Mouse (Mus musculus): ENCODE measurements at regions not wholly inside any gene's neighbourhood (a gene's known extent, or its start where the extent isn't known, plus 50 kb on each side); places are given as distances from the start of the nearest gene placed in this dataset.
"Not testable (repeated sequence)": the region's sequence is repeated elsewhere in the genome, so short reads cannot be mapped to it uniquely, and the experiment has no call there.

GRCm38 (mm10) chr3:59563486-59564006 lies 166.0 kb upstream of the Gm5538 start:
- H3K4me1 ChIP-seq (ENCODE audit: control insufficient read depth, insufficient read depth, insufficient read length, low read length); H3K4me3 ChIP-seq (ENCODE audit: insufficient read depth, low read depth, low read length); H3K27ac ChIP-seq (replicated peaks; ENCODE audit: low read depth, low read length): not testable (repeated sequence)

GRCm38 (mm10) chr3:59542621-59543020 lies 187.0 kb upstream of the Gm5538 start:
- no peak overlapping the region for H3K27ac ChIP-seq (replicated peaks; ENCODE audit: low read depth, low read length)
- no peak overlapping the region for H3K4me3 ChIP-seq (ENCODE audit: insufficient read depth, low read depth, low read length)
- no peaks in the 10 kb centered on the region for H3K4me1 ChIP-seq (ENCODE audit: control insufficient read depth, insufficient read depth, insufficient read length, low read length)

- H3K4me3 ChIP-seq (ENCODE audit: insufficient read depth, low read depth, low read length); H3K27ac ChIP-seq (replicated peaks; ENCODE audit: low read depth, low read length); H3K4me1 ChIP-seq (ENCODE audit: control insufficient read depth, insufficient read depth, insufficient read length, low read length): not testable (repeated sequence)
Measured at GRCm38 (mm10) chr3:59540547-59540946, 189.0 kb upstream of the Gm5538 start.

GRCm38 (mm10) chr3:59539893-59540292 lies 189.7 kb upstream of the Gm5538 start:
- not testable (repeated sequence) for H3K27ac ChIP-seq (replicated peaks; ENCODE audit: low read depth, low read length); H3K4me1 ChIP-seq (ENCODE audit: control insufficient read depth, insufficient read depth, insufficient read length, low read length); H3K4me3 ChIP-seq (ENCODE audit: insufficient read depth, low read depth, low read length)

- H3K27ac ChIP-seq (replicated peaks; ENCODE audit: low read depth, low read length) = no peak overlapping the region
- no peak overlapping the region for H3K4me3 ChIP-seq (ENCODE audit: insufficient read depth, low read depth, low read length)
- no peaks in the 10 kb centered on the region for H3K4me1 ChIP-seq (ENCODE audit: control insufficient read depth, insufficient read depth, insufficient read length, low read length)
Measured at GRCm38 (mm10) chr3:59531311-59531834, 187.2 kb upstream of the Igsf10 start.

GRCm38 (mm10) chr3:59530592-59531310 lies 186.6 kb upstream of the Igsf10 start:
- H3K4me3 ChIP-seq (ENCODE audit: insufficient read depth, low read depth, low read length) = no peak overlapping the region
- no peaks in the 10 kb centered on the region for H3K4me1 ChIP-seq (ENCODE audit: control insufficient read depth, insufficient read depth, insufficient read length, low read length)
- H3K27ac ChIP-seq (replicated peaks; ENCODE audit: low read depth, low read length) = no peak overlapping the region

GRCm38 (mm10) chr3:59520766-59521165 lies 176.6 kb upstream of the Igsf10 start:
- H3K4me3 ChIP-seq (ENCODE audit: insufficient read depth, low read depth, low read length) = no peak overlapping the region
- H3K4me1 ChIP-seq (ENCODE audit: control insufficient read depth, insufficient read depth, insufficient read length, low read length) = no peaks in the 10 kb centered on the region
- no peak overlapping the region for H3K27ac ChIP-seq (replicated peaks; ENCODE audit: low read depth, low read length)

GRCm38 (mm10) chr3:59478095-59478494 lies 133.9 kb upstream of the Igsf10 start:
- Histone ChIP-seq H3K27ac (replicated peaks; ENCODE audit: low read depth, low read length) (no peak overlapping the region), H3K4me3 (ENCODE audit: insufficient read depth, low read depth, low read length) (no peak overlapping the region), H3K4me1 (ENCODE audit: control insufficient read depth, insufficient read depth, insufficient read length, low read length) (no peaks in the 10 kb centered on the region)

GRCm38 (mm10) chr3:59477441-59478061 lies 133.4 kb upstream of the Igsf10 start:
- Histone ChIP-seq H3K27ac (replicated peaks; ENCODE audit: low read depth, low read length) (no peak overlapping the region), H3K4me3 (ENCODE audit: insufficient read depth, low read depth, low read length) (no peak overlapping the region), H3K4me1 (ENCODE audit: control insufficient read depth, insufficient read depth, insufficient read length, low read length) (no peaks in the 10 kb centered on the region)

- Histone ChIP-seq H3K4me1 (ENCODE audit: control insufficient read depth, insufficient read depth, insufficient read length, low read length) (no peaks in the 10 kb centered on the region), H3K27ac (replicated peaks; ENCODE audit: low read depth, low read length) (no peak overlapping the region), H3K4me3 (ENCODE audit: insufficient read depth, low read depth, low read length) (no peak overlapping the region)
Measured at GRCm38 (mm10) chr3:59468956-59469355, 124.8 kb upstream of the Igsf10 start.

- no peak overlapping the region for H3K4me3 ChIP-seq (ENCODE audit: insufficient read depth, low read depth, low read length)
Measured at GRCm38 (mm10) chr3:59462341-59463158, 118.4 kb upstream of the Igsf10 start.

GRCm38 (mm10) chr3:59456938-59457337 lies 112.7 kb upstream of the Igsf10 start:
- H3K27ac ChIP-seq (replicated peaks; ENCODE audit: low read depth, low read length) = no peak overlapping the region
- H3K4me3 ChIP-seq (ENCODE audit: insufficient read depth, low read depth, low read length) = no peak overlapping the region
- H3K4me1 ChIP-seq (ENCODE audit: control insufficient read depth, insufficient read depth, insufficient read length, low read length) = no peaks in the 10 kb centered on the region

More at GRCm38 (mm10) chr3:59462341-59463158, 118.4 kb upstream of the Igsf10 start:
- Histone ChIP-seq H3K4me1 (ENCODE audit: control insufficient read depth, insufficient read depth, insufficient read length, low read length) (no peaks in the 10 kb centered on the region), H3K27ac (replicated peaks; ENCODE audit: low read depth, low read length) (no peak overlapping the region)

GRCm38 (mm10) chr3:59451084-59451483 lies 106.9 kb upstream of the Igsf10 start:
- Histone ChIP-seq H3K27ac (replicated peaks; ENCODE audit: low read depth, low read length) (no peak overlapping the region), H3K4me1 (ENCODE audit: control insufficient read depth, insufficient read depth, insufficient read length, low read length) (no peaks in the 10 kb centered on the region), H3K4me3 (ENCODE audit: insufficient read depth, low read depth, low read length) (no peak overlapping the region)

GRCm38 (mm10) chr3:59423621-59424020 lies 79.4 kb upstream of the Igsf10 start:
- H3K27ac ChIP-seq (replicated peaks; ENCODE audit: low read depth, low read length) = no peak overlapping the region
- H3K4me1 ChIP-seq (ENCODE audit: control insufficient read depth, insufficient read depth, insufficient read length, low read length) = no peaks in the 10 kb centered on the region
- H3K4me3 ChIP-seq (ENCODE audit: insufficient read depth, low read depth, low read length) = no peak overlapping the region

GRCm38 (mm10) chr3:59409131-59409530 lies 64.9 kb upstream of the Igsf10 start:
- Histone ChIP-seq H3K4me3 (ENCODE audit: insufficient read depth, low read depth, low read length) (no peak overlapping the region), H3K27ac (replicated peaks; ENCODE audit: low read depth, low read length) (no peak overlapping the region), H3K4me1 (ENCODE audit: control insufficient read depth, insufficient read depth, insufficient read length, low read length) (no peaks in the 10 kb centered on the region)
